Mouse (Mus musculus) erythroblast, embryonic 14.5 days (primary cell): ENCODE data around the gene Otud4.

Experiments
- GATA1 ChIP-seq: IDR thresholded peaks from 2 replicates; pipeline ENCODE4 v1.6.1; 2012; ENCODE audit warnings: low read length, inconsistent platforms, mixed read lengths
- TAL1 ChIP-seq: IDR thresholded peaks from 3 replicates; pipeline ENCODE4 v1.6.1; 2012; ENCODE audit warnings: low read length, inconsistent platforms, mixed read lengths

DNA sequence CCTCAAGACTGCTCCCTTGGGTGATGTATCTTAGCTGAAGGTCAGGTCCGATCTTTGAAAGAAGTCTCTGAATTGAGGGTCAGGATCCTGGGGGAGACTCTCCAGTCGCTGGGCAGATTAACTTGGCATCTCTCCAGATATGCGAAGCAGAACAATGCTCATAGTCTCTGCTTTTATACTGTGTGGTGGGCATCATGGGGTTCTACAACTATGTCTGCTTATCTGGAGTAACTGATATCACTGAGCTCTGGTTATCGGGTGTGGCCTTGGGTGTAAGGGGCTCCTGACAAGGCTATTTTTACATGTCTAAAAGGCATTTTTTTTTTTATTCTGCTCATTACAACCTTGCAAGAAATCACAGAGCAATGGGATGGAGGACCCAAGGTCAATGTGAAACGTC is 13.2 kb upstream of the Otud4 start:
- TF ChIP-seq TAL1 (no peak), GATA1 (no peak)
